Mouse (Mus musculus): Measurements from ENCODE around the gene Nop9.

DNA sequence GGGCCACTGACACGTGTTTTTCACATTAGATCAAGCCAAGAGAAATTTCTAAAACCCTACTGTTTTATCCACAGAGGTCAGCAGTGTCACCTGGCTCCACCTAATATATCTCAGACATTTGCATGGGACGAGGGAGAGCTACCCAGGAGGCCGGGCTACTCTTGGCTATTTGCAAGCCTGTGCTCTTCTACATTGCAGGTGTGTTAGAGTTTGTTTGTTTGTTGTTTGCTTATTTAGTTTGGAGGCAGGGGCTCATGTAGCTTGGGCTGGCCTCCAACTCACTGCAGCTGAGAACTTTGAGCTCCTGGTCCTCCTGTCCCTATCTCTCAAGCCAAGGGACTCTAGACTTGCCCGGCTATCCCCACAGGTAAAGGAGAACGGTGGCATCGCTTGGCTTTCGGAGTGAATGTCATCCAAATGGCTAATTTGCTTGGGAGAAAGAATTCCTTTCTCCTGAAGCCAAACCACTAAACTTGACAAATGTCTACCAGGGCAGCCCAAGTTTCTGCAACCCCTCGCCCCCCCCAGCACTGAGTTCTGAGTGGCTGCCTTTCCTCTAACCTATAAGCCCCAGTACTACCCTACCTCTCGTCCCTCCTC, 37.0 kb downstream of the Nop9 start:
- TF ChIP-seq CTCF (IDR thresholded peaks at IDR 0.05; ENCODE audit: insufficient read depth, low read depth, low read length) (no peak), POLR2A (IDR thresholded peaks at IDR 0.05; ENCODE audit: insufficient read depth, low read depth, low read length) (no peak)
